Mouse (Mus musculus) limb, embryonic 10.5 days (tissue): ENCODE results near the gene B2m. TPM values are rescaled to one million over a fixed set of nuclear protein-coding genes. Genes with fewer than 3 reads are reported as not detected.
"Not testable (repeated sequence)": the region's sequence is repeated elsewhere in the genome, so short reads cannot be mapped to it uniquely, and the experiment has no call there.

Experiments
- DNase-seq: peaks from one replicate; pipeline ENCODE4 v3.0.0-alpha.2; 2017; ENCODE audit warnings: low spot score
- H3K27ac ChIP-seq: fragments of 300-500 bp; sonication (generic); 2 replicates; pipeline ENCODE4 v1.5.1; 2016; ENCODE audit warnings: mild to moderate bottlenecking
- H3K27me3 ChIP-seq: fragments of 300-500 bp; sonication (generic); 2 replicates; pipeline ENCODE4 v1.6.1; 2016; ENCODE audit warnings: low read depth, mild to moderate bottlenecking; ENCODE audit not compliant: poor library complexity, severe bottlenecking
- H3K36me3 ChIP-seq: fragments of 300-500 bp; sonication (generic); 2 replicates; pipeline ENCODE4 v1.6.1; 2016; ENCODE audit warnings: mild to moderate bottlenecking, moderate library complexity
- H3K4me1 ChIP-seq: fragments of 300-500 bp; sonication (generic); 2 replicates; pipeline ENCODE4 v1.6.1; 2016
- H3K4me3 ChIP-seq: fragments of 300-500 bp; sonication (generic); 2 replicates; pipeline ENCODE4 v1.5.1; 2016; ENCODE audit warnings: mild to moderate bottlenecking, moderate library complexity
- H3K9me3 ChIP-seq: fragments of 300-500 bp; sonication (generic); replicated peaks from 2 replicates; pipeline ENCODE4 v1.6.1; 2016; ENCODE audit warnings: mild to moderate bottlenecking
- WGBS: fragments of 180-500 bp; shearing (Covaris S2); methylation state at CpG from one replicate; pipeline ENCODE4 v1.1.7; 2016; 5-methylcytosine and 5-hydroxymethylcytosine counted together
- polyA plus RNA-seq: library from polyadenylated mRNA; unstranded; fragments of >200 nt; fragmentation: Nextera tagmentation; extraction: Ambion mirVana; gene quantifications from 2 replicates; pipeline ENCODE4 v1.2.1, GENCODE M21; 2016

B2m gene
- 73.7 and 87.1 TPM in 2 replicates for polyA plus RNA-seq

DNA sequence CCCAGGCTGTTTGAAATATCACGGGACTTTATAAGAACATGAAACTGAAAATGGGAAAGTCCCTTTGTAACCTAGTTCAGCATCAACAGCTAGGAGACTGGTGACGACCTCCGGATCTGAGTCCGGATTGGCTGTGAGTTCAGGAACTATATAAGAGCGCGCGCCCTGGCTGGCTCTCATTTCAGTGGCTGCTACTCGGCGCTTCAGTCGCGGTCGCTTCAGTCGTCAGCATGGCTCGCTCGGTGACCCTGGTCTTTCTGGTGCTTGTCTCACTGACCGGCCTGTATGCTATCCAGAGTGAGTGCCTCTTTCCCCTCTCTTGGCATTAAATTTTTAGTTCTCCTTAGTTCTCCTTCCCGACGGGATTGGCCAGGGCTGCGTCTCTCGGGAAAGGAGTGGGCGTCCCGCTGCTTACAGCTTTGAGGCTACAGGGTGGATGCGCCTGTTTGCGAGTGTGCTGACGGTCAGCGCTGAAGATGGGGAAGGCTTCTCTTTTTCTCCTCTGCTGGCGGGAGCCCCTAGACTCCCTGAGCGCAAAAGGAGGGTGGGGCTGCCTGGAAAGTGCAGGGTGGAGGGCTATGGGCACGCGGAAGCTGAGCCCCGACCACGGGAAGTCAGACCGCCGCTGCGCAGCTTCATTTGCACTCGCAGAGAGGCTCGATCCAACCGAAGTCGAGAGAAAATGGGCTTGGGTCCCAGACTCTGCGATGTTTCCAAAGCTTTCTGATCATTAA lies at the start of gene B2m:
B2m (plus strand) TSS at position 179 of the 734 bp plus-strand sequence.
- Histone ChIP-seq H3K4me3 (peak within 1 kb of the TSS; percentile 79), H3K27me3 (no peaks in the 10 kb centered on the region), H3K4me1 (peaks cover 8% of the 10 kb centered on the region; the same call in 1 of the 2 replicates), H3K9me3 (no peaks in the 10 kb centered on the region), H3K36me3 (peaks cover 11% of the 10 kb centered on the region), H3K27ac (peak within 1 kb of the TSS; percentile 87)
- DNase-seq, result peak; percentile 94
- under 1% methylated on average over 40 of the region's 40 CpGs for WGBS

GRCm38 (mm10) chr2:122097686-122098085 lies 49.8 kb upstream of the B2m start:
- H3K27ac ChIP-seq, result not testable (repeated sequence)
- H3K36me3 ChIP-seq, result peaks cover 85% of the 10 kb centered on the region

DNA sequence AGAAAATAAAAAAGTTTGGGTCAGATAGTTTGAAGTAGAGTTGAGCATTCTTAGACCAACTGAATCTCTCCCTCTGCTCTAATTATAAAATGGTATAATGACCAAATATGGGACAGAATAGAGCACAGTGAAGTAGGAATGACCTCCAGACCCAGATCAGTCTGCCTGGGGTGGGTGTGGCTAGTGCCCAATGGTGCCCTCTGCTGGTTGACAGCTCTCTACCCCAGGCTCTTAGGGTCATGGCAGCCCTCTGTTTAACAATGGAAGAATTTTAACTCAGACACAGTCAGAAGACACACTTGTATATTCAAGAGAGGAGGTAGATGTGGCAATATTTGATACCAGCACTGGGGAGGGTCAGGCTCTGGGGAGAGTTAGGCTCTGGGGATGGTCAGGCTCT lies 45.4 kb upstream of the B2m start:
- no peaks in the 10 kb centered on the region for H3K27me3 ChIP-seq
- no peaks in the 10 kb centered on the region for H3K4me1 ChIP-seq
- no peak for DNase-seq
- H3K9me3 ChIP-seq, result no peaks in the 10 kb centered on the region
- H3K36me3 ChIP-seq, result peaks cover 85% of the 10 kb centered on the region
- no peak overlapping the region for H3K27ac ChIP-seq
- H3K4me3 ChIP-seq, result no peak overlapping the region

More at GRCm38 (mm10) chr2:122097686-122098085, 49.8 kb upstream of the B2m start:
- H3K9me3 ChIP-seq, DNase-seq, H3K4me3 ChIP-seq, H3K4me1 ChIP-seq, H3K27me3 ChIP-seq: not testable (repeated sequence)
- 81% methylated on average over 5 of the region's 5 CpGs for WGBS

DNA sequence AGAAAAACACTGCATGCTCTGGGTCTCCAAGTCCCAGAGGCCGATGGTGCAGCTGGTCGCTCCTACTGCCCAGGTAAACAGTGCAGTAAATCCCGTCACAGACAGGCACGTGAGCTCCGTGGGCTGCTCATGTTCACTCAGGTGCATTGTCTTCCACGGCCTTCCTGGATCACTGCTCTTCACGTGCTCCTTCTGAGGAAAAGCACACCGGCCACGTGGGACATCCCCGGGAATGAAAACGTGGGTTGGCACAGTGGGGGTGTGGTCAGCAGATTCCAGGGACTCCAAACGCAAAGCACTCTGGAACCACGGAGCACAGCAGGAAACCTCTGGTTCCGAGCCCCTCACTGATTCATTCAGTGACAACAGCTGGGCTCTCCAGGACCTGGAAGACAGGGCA lies 39.4 kb upstream of the B2m start:
- Histone ChIP-seq H3K27ac (no peak overlapping the region), H3K36me3 (peaks cover 63% of the 10 kb centered on the region), H3K4me1 (no peaks in the 10 kb centered on the region), H3K4me3 (no peak overlapping the region), H3K27me3 (no peaks in the 10 kb centered on the region), H3K9me3 (no peaks in the 10 kb centered on the region)
- DNase-seq, result no peak
- 87% methylated on average over 14 of the region's 14 CpGs for WGBS

DNA sequence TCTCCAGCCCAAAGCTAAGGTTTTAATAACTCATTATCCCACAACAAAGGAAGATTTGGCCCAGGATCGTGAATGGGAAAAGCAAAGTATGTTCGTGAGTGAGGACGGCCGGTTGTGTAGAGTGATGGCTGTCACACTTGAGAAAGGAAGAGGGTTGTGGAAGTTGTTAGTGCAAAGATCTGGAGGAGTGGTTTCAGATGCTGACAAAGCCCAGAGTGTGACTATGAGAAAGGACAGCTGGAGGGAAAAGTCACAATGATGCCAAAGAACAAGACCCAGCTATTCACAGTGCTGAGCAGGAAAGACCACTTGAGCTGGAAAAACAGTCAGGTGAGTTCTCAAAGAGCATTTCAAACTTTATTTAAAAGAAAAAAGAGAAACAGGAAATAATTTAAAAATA lies 37.8 kb upstream of the B2m start:
- 93% methylated on average over 4 of the region's 4 CpGs for WGBS
- no peaks in the 10 kb centered on the region for H3K9me3 ChIP-seq
- H3K4me3 ChIP-seq, result no peak overlapping the region
- DNase-seq, result no peak
- no peak overlapping the region for H3K27ac ChIP-seq
- H3K36me3 ChIP-seq, result peaks cover 67% of the 10 kb centered on the region
- H3K4me1 ChIP-seq, result no peaks in the 10 kb centered on the region
- no peaks in the 10 kb centered on the region for H3K27me3 ChIP-seq

- Histone ChIP-seq H3K27me3 (no peaks in the 10 kb centered on the region), H3K27ac (no peak overlapping the region; the same call in 1 of the 2 replicates), H3K4me1 (peaks cover 14% of the 10 kb centered on the region), H3K4me3 (peak overlapping the region; percentile 71; the same call in 1 of the 2 replicates), H3K36me3 (peaks cover 22% of the 10 kb centered on the region), H3K9me3 (no peaks in the 10 kb centered on the region)
- DNase-seq, result no peak
- WGBS, result 88% methylated on average over 2 of the region's 2 CpGs
These were observed 30.6 kb upstream of the B2m start for GRCm38 (mm10) chr2:122116888-122117287.

GRCm38 (mm10) chr2:122117961-122118958 lies 29.2 kb upstream of the B2m start, which contains the start of gene Spg11:
TSS of gene Spg11 (minus strand) at chr2:122118386.
- H3K36me3 ChIP-seq, result peaks cover 15% of the 10 kb centered on the region
- H3K9me3 ChIP-seq, result no peaks in the 10 kb centered on the region
- H3K27ac ChIP-seq, result peak within 1 kb of the TSS; percentile 95
- H3K4me1 ChIP-seq, result peaks cover 14% of the 10 kb centered on the region
- peak; percentile 98 for DNase-seq
- H3K27me3 ChIP-seq, result no peaks in the 10 kb centered on the region
- H3K4me3 ChIP-seq, result peak within 1 kb of the TSS; percentile 71
- 1% methylated on average over 47 of the region's 47 CpGs for WGBS

DNA sequence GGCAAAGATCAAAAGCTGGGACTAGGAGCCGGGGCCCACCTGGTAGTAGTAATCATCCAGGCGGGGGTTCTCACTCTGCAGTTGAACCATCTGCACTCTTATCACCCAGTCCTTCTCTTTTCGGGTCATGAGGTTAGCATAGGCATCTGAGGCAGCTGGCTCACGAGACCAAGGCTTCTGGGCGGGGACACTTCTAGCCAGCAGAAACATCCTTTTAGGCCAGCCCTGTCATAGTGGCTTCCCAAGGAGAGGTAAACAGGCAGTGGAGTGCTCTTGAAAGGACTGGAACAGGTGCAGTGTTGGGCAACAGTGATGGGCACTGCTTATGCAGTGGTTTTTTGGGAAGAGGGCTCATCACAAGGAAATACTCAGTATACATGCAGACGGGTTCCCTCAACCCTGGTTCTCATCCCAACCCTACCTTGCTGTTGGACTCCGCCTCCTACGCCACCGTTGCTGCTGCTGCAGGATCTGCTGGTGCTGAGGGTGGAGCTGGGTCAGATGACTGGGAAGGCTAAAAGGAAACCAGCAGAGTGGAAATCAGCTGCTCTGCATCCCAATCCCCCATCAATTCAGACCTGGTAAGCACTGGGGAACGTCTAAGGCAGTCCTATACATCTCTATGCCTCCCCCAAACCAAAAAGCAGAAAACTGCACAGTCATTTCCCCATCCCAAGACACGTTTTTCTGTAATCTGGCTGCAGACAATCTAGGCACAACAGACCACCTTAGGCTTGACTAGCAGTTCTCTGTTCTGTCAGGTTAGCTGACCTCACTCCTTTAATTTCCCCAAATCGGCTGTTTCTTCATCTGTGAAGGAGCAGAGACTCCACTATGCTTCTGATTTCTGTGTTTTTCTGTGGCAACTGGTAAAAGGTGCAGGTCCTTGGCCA lies 21.6 kb upstream of the B2m start:
- H3K27me3 ChIP-seq, result no peaks in the 10 kb centered on the region
- no peaks in the 10 kb centered on the region for H3K9me3 ChIP-seq
- H3K4me3 ChIP-seq, result no peak overlapping the region
- H3K27ac ChIP-seq, result no peak overlapping the region
- no peaks in the 10 kb centered on the region for H3K36me3 ChIP-seq
- no peaks in the 10 kb centered on the region for H3K4me1 ChIP-seq
- DNase-seq, result no peak
- 47% methylated on average over 12 of the region's 12 CpGs for whole genome bisulfite sequencing

- Histone ChIP-seq H3K36me3 (no peaks in the 10 kb centered on the region), H3K27ac (no peak overlapping the region), H3K9me3 (no peaks in the 10 kb centered on the region), H3K4me3 (no peak overlapping the region), H3K4me1 (no peaks in the 10 kb centered on the region), H3K27me3 (no peaks in the 10 kb centered on the region)
- no peak for DNase-seq
- 63% methylated on average over 5 of the region's 5 CpGs for WGBS
These were observed 20.6 kb upstream of the B2m start for GRCm38 (mm10) chr2:122126765-122127347.

DNA sequence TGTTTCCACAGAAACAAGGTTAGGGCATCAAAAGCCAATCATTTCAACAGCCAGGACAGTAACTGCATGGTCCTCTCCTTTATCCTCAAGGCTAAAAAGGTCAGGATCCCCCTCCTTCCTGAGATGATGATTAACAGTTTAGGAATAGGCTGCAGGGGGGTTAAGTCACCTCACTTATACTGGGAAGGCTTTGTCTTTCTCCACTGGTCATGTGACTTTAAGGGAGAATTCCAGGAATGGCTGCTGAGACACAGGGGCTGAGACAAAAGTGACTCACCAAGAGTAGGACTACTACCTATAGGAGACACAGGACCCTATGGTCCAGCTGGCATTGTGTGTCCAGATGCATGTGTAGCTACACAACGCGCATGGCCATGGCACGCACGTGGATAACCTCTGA lies 19.9 kb upstream of the B2m start:
- WGBS, result 94% methylated on average over 4 of the region's 4 CpGs
- no peak overlapping the region for H3K4me3 ChIP-seq
- H3K4me1 ChIP-seq, result no peaks in the 10 kb centered on the region
- DNase-seq, result no peak
- no peaks in the 10 kb centered on the region for H3K36me3 ChIP-seq
- H3K27ac ChIP-seq, result no peak overlapping the region
- no peaks in the 10 kb centered on the region for H3K27me3 ChIP-seq
- H3K9me3 ChIP-seq, result no peaks in the 10 kb centered on the region

GRCm38 (mm10) chr2:122132078-122132477 lies 15.4 kb upstream of the B2m start:
- no peaks in the 10 kb centered on the region for H3K9me3 ChIP-seq
- no peak overlapping the region for H3K4me3 ChIP-seq
- no peak for DNase-seq
- WGBS, result 88% methylated on average over 2 of the region's 2 CpGs
- H3K36me3 ChIP-seq, result no peaks in the 10 kb centered on the region
- no peak overlapping the region for H3K27ac ChIP-seq
- no peaks in the 10 kb centered on the region for H3K4me1 ChIP-seq
- H3K27me3 ChIP-seq, result no peaks in the 10 kb centered on the region

GRCm38 (mm10) chr2:122132618-122133017 lies 14.9 kb upstream of the B2m start:
- Histone ChIP-seq H3K9me3 (no peaks in the 10 kb centered on the region), H3K36me3 (no peaks in the 10 kb centered on the region), H3K4me1 (no peaks in the 10 kb centered on the region), H3K27ac (no peak overlapping the region), H3K4me3 (no peak overlapping the region), H3K27me3 (no peaks in the 10 kb centered on the region)
- DNase-seq, result no peak
- WGBS, result 81% methylated on average over 2 of the region's 2 CpGs
